Mouse (Mus musculus) myocyte (in vitro differentiated cells): ENCODE measurements around the gene Lgalsl.

ENCODE experiments used
- POLR2A ChIP-seq: IDR thresholded peaks from one replicate; pipeline ENCODE4 v1.6.1; 2011; ENCODE audit warnings: low read depth, mild to moderate bottlenecking, control low read depth, moderate library complexity; ENCODE audit not compliant: insufficient read length
- USF1 ChIP-seq: IDR thresholded peaks from one replicate; pipeline ENCODE4 v1.6.1; 2011; ENCODE audit warnings: low read depth, mild to moderate bottlenecking, control low read depth, moderate library complexity

DNA sequence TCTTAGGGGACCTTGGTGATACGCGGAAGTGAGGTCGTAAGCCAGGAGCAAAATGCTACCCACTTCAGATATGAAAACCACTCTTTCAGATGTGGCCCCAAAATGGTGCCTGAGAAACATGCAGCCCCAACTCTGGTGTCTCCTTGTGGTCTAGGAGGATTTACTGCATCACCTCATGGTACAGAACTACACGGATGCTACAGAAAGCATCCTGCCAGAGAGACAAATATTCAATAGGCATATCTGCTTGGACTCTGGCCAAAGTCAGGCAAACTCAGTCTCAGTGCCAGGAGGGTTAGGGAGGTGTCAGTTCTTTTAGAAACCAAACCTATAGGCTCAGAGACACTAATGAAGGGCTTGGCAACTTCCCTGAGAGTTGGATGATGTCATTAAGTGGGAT is 26.4 kb downstream of the Lgalsl start:
- TF ChIP-seq POLR2A (no peak), USF1 (no peak)
